Mouse (Mus musculus): ENCODE results near the gene Dnttip2.

The Dnttip2 gene

DNA sequence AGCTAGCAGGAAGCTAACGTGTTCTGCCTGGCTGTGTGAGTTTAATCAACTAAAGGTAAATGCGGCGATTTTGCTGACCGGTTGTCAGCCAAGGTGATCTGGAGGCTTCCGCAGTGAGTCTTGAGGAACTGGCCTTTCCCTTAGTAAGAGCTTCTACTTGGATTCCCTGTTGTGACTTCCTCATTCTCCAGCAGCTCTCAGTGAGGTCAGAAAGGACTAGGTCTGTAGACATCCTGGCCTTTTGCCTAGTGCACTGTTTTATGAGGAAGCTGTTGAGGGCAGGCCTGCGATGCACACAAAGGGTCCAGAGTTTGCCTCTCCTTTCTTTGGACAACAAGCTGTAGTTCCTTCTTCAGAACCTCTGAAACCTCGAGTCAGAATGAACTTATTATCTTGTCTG is 16.5 kb downstream of the Dnttip2 start:
- 66% methylated on average over 7 of the region's 7 CpGs for WGBS

DNA sequence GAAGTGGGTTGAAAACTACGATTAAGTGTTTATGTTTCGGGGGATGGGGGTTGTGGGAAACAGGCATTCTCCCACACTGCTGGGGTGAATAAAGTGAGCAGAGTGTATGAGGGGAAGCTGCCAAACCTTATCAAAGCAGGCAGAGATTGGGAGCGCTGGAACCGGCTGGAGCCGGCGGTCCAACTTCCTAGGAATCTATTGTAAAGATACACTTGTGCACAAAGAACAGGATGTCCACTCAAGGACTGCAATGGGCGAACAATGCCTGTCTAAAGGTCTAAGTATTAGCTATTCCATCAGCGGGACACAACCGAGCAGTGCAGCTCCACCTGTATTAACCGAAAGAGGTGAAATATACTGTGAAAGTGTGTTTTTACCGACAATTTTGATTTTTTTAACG is 17.6 kb downstream of the Dnttip2 start:
- WGBS = 24% methylated on average over 12 of the region's 12 CpGs

DNA sequence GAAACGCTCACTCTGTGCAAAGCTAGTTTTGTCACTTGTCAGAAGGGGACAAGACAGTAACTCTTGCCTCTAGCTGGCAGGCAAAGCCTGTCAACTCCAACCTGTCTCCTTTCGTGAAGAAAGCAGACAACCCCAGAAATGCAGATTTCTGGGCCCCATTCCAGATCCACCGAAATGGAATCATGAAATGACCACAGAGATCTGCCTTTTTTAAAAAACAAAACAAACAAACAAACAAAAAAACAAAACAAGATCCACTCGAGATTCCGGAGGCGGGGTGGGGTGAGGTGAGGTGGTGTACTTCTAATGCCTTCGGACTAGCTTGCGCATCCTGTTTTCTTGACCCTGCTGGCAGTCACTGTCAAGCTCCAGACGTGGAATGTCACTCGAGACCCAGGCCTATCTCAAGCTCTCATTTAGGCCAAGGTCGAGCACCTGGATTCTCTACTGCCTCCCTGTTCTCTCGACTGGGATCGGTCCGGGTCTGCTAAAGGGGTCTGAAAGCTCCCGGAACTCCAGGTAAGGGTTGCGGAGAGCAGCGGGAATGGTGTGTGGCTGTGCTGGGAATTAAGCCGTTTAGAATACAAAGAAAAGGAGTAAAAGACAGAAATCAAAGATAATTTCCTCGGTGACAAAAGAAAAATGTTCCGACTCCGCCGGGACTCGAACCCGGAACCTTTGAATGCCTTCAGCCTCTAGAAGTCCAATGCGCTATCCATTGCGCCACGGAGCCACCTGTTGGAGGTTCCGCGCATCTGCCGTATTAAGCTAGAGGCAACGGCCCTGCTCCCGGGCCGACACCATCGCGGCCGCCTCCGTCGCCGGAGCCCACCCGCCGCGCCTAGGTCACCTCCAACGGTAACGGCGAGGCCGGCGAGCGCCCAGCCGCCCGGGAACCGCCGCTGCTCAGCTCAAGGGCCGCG is 18.4 kb downstream of the Dnttip2 start:
- WGBS = 3% methylated on average over 54 of the region's 54 CpGs

DNA sequence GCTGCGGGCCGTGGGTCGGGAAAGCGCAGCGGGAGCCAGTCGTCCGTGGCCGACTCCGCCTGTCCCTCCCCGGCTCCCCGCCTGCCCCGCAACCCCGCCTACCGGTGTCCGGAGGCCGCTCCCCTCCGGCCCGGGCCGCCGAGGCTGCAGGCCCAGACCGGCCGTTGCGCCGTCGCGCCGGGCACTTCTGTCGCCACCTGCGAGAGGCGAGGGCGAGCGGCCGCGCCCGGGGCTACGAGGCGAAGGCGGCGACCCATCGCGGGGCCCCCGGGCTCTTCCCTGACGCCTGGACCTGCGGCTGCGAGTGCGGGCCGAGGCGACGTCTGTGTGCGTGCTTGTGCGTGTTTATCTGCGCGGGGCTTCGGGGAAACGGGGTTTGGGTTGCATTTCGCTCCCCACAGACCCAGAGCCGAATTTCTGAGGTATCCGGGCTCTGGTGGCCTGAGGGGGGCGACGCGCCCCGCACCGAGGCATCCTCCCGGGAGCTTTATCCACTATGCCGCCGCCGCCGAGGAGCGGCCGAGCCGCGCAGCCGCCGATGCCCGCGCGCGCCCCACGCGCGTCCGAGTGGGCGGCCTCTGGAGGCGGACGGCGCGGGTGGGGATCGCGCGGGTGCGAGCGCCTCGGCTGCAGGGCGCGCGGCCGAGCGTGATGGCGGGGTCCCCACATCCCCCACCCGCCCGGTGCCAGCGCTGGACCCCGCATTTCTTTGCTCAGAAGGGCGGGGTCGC is 19.2 kb downstream of the Dnttip2 start:
- WGBS = under 1% methylated on average over 103 of the region's 105 CpGs

GRCm38 (mm10) chr3:122293954-122294850 is 20.0 kb downstream of the Dnttip2 start, which contains the start of gene Bcar3:
Gene Bcar3, plus strand, starts transcription at chr3:122294136.
- 4% methylated on average over 37 of the region's 37 CpGs for WGBS

DNA sequence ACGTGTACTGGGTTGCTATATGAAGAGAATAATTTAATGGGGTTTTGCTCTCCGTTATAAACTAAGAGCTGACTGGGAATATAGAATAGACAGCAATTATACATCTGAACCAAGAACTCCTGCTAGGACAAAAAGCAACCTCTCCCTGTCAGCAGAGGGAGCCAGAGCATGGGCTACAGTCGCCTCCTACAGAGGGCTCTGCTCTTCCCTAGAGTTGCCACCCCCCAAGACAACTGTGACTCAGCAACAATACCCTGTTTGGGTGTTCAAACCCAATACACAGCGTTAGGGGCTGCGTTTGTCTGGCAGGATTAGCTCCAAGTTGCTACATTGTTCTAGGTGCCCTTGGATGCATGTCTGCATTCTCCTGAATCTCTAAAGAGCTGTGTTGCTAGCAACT is 21.3 kb downstream of the Dnttip2 start:
- 9% methylated on average over 5 of the region's 5 CpGs for WGBS

DNA sequence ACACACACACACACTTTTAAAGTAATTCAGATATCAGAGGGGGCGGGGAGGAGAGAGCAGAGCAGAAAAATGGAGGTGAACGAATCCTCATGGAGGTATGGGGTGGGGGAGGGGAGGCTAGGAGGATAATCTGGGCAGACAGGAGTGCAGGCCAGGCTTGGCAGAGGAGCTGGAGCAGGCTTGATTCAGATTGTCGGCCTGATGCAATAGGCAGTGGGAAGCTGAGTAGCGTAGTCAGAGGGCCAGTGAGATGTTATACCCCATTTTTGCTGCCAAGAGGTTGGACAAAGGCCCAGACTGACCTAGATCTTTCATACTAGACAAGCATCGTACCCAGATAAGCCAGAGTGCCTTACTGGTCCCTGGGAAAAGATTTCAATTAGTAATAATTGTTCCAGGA is 22.8 kb downstream of the Dnttip2 start:
- WGBS = 44% methylated on average over 5 of the region's 5 CpGs

DNA sequence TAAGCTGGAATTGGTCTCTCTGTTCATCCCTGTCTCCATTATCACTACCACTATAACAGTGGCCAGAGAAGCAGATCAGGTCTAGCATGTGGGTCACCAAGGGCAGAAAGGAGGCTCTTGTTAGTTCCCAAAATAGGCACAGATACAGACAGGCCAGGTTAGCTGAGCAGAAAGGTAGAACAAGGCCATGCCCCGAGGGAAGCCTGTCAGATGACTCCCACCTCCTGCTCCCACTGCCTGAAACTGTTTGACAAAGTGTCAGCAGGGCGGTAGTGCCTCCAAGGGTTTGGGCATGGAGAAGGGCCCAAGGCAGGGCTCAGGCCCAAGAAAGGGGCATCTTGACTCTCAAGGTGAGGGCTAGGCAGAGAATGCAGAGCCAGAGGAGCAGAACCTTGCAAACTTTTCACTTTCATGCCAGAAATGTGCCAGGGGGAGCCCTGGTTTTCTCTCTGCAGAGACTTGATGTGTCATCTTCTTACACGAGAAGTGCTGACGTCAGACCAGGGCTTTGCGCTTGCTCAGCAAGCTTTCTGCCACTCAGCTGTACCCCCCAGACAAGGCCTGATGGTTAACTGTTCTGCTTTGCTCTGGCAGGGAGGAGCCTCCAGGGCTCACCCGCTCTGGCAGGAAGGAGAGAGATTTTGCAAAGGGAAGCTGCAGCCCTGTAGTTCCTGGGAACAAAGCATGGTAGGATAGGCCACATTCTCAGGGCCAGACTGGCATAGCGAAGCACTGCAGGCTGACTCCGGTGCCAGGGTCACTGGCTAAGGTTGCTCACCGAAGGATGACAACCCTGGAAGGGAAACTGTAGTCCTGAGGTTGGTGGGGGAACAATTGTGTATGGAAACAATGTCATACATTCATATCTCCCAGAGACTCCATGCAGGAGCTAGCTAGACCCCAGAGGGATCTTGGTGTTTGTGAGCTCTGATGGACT is 27.1 kb downstream of the Dnttip2 start:
- 50% methylated on average over 9 of the region's 9 CpGs for WGBS

- 93% methylated on average over 4 of the region's 4 CpGs for WGBS
These were observed 30.4 kb downstream of the Dnttip2 start for GRCm38 (mm10) chr3:122304560-122304959.

DNA sequence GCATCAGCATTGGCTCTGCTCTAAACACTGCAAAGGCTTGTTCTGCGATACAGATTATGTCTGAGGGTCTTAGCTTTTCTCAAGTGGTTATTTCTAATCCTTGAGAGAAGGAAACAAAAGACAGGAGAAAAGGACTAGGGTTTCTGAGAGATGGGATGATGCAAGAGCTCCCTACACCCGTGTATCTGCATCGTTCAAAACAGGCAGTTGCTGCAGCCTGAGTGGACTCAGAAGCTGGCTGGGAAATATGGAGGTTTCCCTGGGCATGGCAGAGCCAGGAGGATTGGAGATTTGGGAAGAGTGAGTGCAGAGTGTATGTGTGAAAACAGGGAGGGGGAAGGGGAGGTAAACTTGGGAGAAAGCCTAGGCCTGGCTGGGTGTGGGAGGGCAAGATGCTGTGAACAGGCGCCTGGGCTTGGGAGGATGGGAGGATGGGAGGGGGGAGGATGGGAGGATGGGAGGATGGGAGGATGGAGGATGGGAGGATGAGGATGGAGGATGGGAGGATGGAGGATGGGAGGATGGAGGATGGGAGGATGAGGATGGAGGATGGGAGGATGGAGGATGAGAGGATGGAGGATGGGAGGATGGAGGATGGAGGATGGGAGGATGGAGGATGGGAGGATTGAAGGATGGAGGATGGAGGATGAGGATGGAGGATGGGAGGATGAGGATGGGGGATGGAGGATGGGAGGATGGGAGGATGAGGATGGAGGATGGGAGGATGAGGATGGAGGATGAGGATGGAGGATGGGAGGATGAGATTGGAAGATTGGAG is 33.9 kb downstream of the Dnttip2 start:
- 37% methylated on average over 4 of the region's 4 CpGs for WGBS

DNA sequence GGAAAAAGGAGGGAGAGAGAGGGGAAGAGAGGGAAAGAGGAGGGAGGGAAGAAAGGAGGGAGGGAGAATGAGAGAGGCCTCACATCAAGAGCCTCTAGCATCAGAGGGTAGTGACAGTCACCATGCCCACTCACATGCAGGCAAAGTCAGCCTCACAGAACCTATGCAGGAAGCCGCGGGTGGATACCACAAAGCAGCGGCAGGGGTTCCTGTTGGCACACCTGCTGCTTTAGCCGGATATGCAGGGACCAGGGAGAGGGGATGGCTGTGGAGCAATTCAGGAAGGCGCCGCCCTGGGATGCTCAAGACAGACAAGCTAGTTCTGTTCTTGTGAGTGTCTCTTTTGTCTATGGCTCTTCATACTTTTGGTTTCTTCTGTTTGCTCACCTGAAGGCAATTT is 34.8 kb downstream of the Dnttip2 start:
- WGBS = 60% methylated on average over 6 of the region's 6 CpGs

GRCm38 (mm10) chr3:122312078-122312477 is 37.9 kb downstream of the Dnttip2 start:
- 21% methylated on average over 2 of the region's 2 CpGs for WGBS

DNA sequence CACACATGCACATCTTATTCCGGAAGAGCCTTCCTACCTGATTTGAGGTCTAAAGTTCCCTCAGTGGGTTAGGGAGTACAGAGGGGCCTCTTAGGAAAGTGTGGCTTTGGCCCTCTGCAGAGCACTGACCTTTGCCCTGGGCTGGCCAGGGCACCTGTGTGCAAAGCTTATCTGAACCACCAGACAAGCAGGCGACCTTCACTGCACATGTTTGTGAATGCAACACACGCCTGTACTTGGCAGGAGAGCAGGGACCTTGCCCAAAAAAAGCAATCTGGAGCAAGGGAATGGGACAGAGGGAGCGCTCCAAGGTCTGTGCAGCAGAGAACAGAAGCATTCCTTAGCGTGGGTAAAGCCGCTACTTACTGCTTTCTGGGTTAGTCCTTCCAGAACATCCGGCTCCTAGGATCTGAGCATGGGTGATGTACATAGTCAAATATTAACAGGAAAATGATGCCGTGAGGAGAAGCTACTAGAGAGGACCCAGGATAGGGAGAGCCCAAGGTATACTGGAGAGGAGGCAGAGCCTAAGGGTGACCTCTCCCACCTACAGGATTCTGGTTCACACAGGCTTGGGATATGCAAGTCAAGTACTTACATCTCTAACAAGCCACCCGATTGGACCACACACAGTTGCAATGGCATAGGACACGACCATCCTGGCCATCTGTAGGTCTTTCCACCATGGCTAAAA is 38.9 kb downstream of the Dnttip2 start:
- 70% methylated on average over 10 of the region's 10 CpGs for WGBS

- WGBS = 78% methylated on average over 7 of the region's 7 CpGs
These were observed 39.7 kb downstream of the Dnttip2 start for GRCm38 (mm10) chr3:122313936-122314335.

GRCm38 (mm10) chr3:122316621-122317020 is 42.4 kb downstream of the Dnttip2 start:
- WGBS = 42% methylated on average over 11 of the region's 11 CpGs

DNA sequence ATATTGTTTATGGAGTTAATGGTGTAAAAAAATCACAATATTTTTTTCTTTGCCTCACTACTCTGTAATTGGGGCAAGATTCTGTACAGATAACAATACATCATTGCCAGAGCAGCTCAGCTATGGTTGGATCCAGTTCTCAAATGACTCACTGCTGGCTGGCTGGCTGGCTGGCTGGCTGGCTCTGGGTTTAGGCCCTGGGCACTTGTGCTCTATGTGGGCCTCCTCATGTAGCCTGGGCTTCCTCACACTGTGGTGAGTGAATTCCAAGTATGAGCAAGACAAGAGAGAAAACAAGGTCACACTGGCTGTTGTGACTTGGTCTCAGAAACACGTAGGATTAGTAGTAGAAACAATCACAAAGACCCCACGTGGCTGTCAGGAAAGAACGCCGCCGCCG is 43.2 kb downstream of the Dnttip2 start:
- WGBS = 94% methylated on average over 6 of the region's 6 CpGs

- 84% methylated on average over 9 of the region's 9 CpGs for WGBS
These were observed 48.0 kb downstream of the Dnttip2 start for GRCm38 (mm10) chr3:122322226-122322625.

DNA sequence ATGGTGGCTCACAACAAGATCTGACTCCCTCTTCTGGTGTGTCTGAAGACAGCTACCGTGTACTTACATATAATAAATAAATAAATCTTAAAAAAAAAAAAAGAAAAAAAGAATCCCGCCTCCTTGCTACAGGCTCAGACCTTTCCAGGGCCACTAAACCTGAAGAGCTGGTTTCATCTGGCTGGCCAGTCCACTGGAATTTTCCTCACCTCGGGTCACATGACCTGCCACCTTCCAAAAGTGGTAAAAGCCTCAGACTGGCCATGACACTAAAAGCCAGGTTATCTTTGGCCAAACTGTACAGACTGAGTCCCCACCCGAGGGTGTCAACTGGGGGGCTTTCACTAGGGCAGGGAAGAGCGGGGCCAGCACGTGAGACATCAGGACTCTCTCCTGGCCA is 49.7 kb downstream of the Dnttip2 start:
- 94% methylated on average over 6 of the region's 6 CpGs for WGBS

DNA sequence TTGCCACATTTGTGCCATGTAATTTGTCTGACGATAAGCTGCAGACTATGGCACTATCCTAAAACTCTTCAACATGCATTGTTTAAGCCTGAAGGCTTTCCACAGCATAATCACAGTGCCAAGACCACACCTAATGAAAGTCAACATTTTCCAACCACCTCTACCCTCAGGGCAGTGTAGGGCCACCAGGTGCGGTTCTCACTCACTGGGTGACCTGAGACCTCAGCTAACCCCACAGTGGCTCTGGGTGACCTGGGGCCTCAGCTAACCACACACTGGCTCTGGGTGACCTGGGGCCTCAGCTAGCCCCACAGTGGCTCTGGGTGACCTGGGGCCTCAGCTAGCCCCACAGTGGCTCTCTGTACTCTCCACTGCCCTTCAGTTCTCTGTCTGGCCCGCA is 50.3 kb downstream of the Dnttip2 start:
- WGBS = 94% methylated on average over 3 of the region's 3 CpGs
